In genomic region chr5:57717238-57717905, GRCm38 (mm10) we compare ENCODE assay signal across 7 mouse cellular contexts. TPM values are rescaled to one million over a fixed set of nuclear protein-coding genes. Genes with fewer than 3 reads are reported as not detected.
DNase-seq lines count a peak whose midpoint lies in the region; ATAC-seq and TF ChIP-seq lines count a peak whose summit lies in the region.

No protein-coding gene starts in this region.

- peak overlapping the region; percentile 92 for H3K4me2 ChIP-seq in intestine, postnatal 0 days (replicated peaks; ENCODE audit: low read depth)
- peak overlapping the region; percentile 94 for H3K4me2 ChIP-seq in limb, embryonic 13.5 days (replicated peaks)
- peak overlapping the region; percentile 84 for H3K4me2 ChIP-seq in midbrain, embryonic 14.5 days (ENCODE audit: low read length)

- under 1% methylated on average over 53 of the region's 53 CpGs for WGBS in intestine, postnatal 0 days
- WGBS in limb, embryonic 13.5 days, result under 1% methylated on average over 53 of the region's 53 CpGs
- WGBS in midbrain, embryonic 14.5 days, result under 1% methylated on average over 53 of the region's 53 CpGs

- DNase-seq in adrenal gland, postnatal 14 days, result peak; percentile 62
- peak; percentile 80 for DNase-seq in embryo, embryonic 10 days (ENCODE audit: low spot score)
- peak; percentile 37 to 52 for DNase-seq in gastrocnemius, postnatal 36 days
- peak; percentile 87 for DNase-seq in midbrain, embryonic 14.5 days
- peak; percentile 48 to 74 for DNase-seq in spleen, postnatal 4 days (ENCODE audit: low spot score in 2 of 2)

- H3K9me3 ChIP-seq in intestine, postnatal 0 days (ENCODE audit: control insufficient read depth), result no peaks in the 10 kb centered on the region
- H3K9me3 ChIP-seq in limb, embryonic 13.5 days, result no peaks in the 10 kb centered on the region
- no peaks in the 10 kb centered on the region for H3K9me3 ChIP-seq in midbrain, embryonic 14.5 days (ENCODE audit: control insufficient read depth, low read length)

- TF ChIP-seq CTCF in intestine, postnatal 0 days (IDR thresholded peaks at IDR 0.05; ENCODE audit: low read depth), result no peak

- peaks cover 9% of the 10 kb centered on the region; the same call in 1 of the 2 replicates for H3K4me1 ChIP-seq in intestine, postnatal 0 days (replicated peaks; ENCODE audit: control insufficient read depth, insufficient read depth, low read length)
- peaks cover 27% of the 10 kb centered on the region for H3K4me1 ChIP-seq in limb, embryonic 13.5 days
- H3K4me1 ChIP-seq in midbrain, embryonic 14.5 days (ENCODE audit: control insufficient read depth, insufficient read depth, low read length), result peaks cover 7% of the 10 kb centered on the region; the same call in 1 of the 2 replicates

- ATAC-seq in intestine, postnatal 0 days, result 0 out of 2 replicates have a peak, but pooled peaks have one; percentile 4
- peak; percentile 24; the same call in 1 of the 2 replicates for ATAC-seq in limb, embryonic 13.5 days (ENCODE audit: low FRiP score, low read depth)
- peak; percentile 8; the same call in 1 of the 2 replicates for ATAC-seq in midbrain, embryonic 14.5 days (ENCODE audit: low FRiP score, low TSS enrichment)

- H3K27me3 ChIP-seq in intestine, postnatal 0 days (replicated peaks; ENCODE audit: control insufficient read depth, insufficient read depth, low read length), result peaks cover 52% of the 10 kb centered on the region
- peaks cover 27% of the 10 kb centered on the region for H3K27me3 ChIP-seq in limb, embryonic 13.5 days
- H3K27me3 ChIP-seq in midbrain, embryonic 14.5 days (ENCODE audit: control insufficient read depth, insufficient read depth, low read length), result no peaks in the 10 kb centered on the region

- intact Hi-C loops in gastrocnemius, postnatal 36 days (cut with DNase I), result no loop called here

- peak overlapping the region; percentile 58 for H3K27ac ChIP-seq in intestine, postnatal 0 days (ENCODE audit: low read depth, low read length)
- H3K27ac ChIP-seq in limb, embryonic 13.5 days, result peak overlapping the region; percentile 92
- peak overlapping the region; percentile 88 for H3K27ac ChIP-seq in midbrain, embryonic 14.5 days (replicated peaks; ENCODE audit: low read depth, low read length)

- H3K9ac ChIP-seq in intestine, postnatal 0 days (ENCODE audit: low read depth, low read length), result peak overlapping the region; percentile 47
- peak overlapping the region; percentile 76 for H3K9ac ChIP-seq in limb, embryonic 13.5 days
- H3K9ac ChIP-seq in midbrain, embryonic 14.5 days (replicated peaks; ENCODE audit: low read length), result peak overlapping the region; percentile 79

- H3K36me3 ChIP-seq in intestine, postnatal 0 days (ENCODE audit: control insufficient read depth, insufficient read depth), result no peaks in the 10 kb centered on the region
- H3K36me3 ChIP-seq in limb, embryonic 13.5 days, result no peaks in the 10 kb centered on the region
- H3K36me3 ChIP-seq in midbrain, embryonic 14.5 days (ENCODE audit: control insufficient read depth, insufficient read depth, low read length), result no peaks in the 10 kb centered on the region

- H3K4me3 ChIP-seq in intestine, postnatal 0 days (ENCODE audit: low read depth, low read length), result peak overlapping the region; percentile 66
- H3K4me3 ChIP-seq in limb, embryonic 13.5 days, result peak overlapping the region; percentile 67
- H3K4me3 ChIP-seq in midbrain, embryonic 14.5 days (replicated peaks; ENCODE audit: low read depth, low read length), result peak overlapping the region; percentile 57

RNA-seq across cellular contexts. Expression of gene Pcdh7, which starts 0.4 kb away (rescaled TPM):
- total RNA-seq in adrenal gland, postnatal 14 days (2021), result 4.6 and 7.6 TPM in 2 replicates
- total RNA-seq in gastrocnemius, postnatal 36 days (2021), result 1 to 10 TPM; 2.2 to 4.7 TPM
- polyA plus RNA-seq in intestine, postnatal 0 days (2015; fragmentation: Nextera tagmentation; extraction: Ambion mirVana), result 3.8 and 4.7 TPM in 2 replicates
- polyA plus RNA-seq in limb, embryonic 13.5 days (2015; fragmentation: Nextera tagmentation; extraction: Ambion mirVana), result 8.3 and 10.3 TPM in 2 replicates
- 23.7 and 24.1 TPM in 2 replicates for polyA plus RNA-seq in midbrain, embryonic 14.5 days (2014; fragmentation: Nextera tagmentation; extraction: Ambion mirVana)

Comparison
In these comparisons a context has a peak if more than half of its experiments do, and no peak if none do; other contexts are left out.
1. Peak in every context shown above with its lines: DNase-seq, ATAC-seq, H3K4me3 ChIP-seq and H3K27ac ChIP-seq.